In genomic region chr11:118669820-118670219, GRCm38 (mm10) we compare ENCODE assay signal across 13 mouse cellular contexts.
A peak's percentile ranks its signal among the peaks of the same experiment; 100 is the strongest.
DNase-seq lines count a peak whose midpoint lies in the region; ATAC-seq and TF ChIP-seq lines count a peak whose summit lies in the region.
"Had no signal": no experiment of that assay in that cellular context is flagged by ENCODE, and none has a peak within 500 bp of the region (broad histone marks: within the 10 kb centered on the region; RNA-seq: fewer than 3 reads in every experiment).

No protein-coding gene starts in this region.

- no peak for TF ChIP-seq CTCF in gastrocnemius, adult 2 months (IDR thresholded peaks at IDR 0.05)
- TF ChIP-seq CTCF in midbrain, postnatal 0 days (IDR thresholded peaks at IDR 0.05), result no peak

- WGBS in neural tube, embryonic 13.5 days, result 43% methylated on average over 5 of the region's 5 CpGs
- WGBS in neural tube, embryonic 15.5 days, result 45% methylated on average over 5 of the region's 5 CpGs
- WGBS in midbrain, postnatal 0 days, result 59% methylated on average over 5 of the region's 5 CpGs

- no peaks in the 10 kb centered on the region for H3K36me3 ChIP-seq in neural tube, embryonic 13.5 days
- no peaks in the 10 kb centered on the region for H3K36me3 ChIP-seq in neural tube, embryonic 15.5 days
- H3K36me3 ChIP-seq in midbrain, postnatal 0 days (ENCODE audit: insufficient read depth, low read length), result no peaks in the 10 kb centered on the region
- H3K36me3 ChIP-seq: heart, embryonic 13.5 days; kidney, embryonic 15.5 days had no signal

- intact Hi-C loops in gastrocnemius, adult 2 months (cut with DNase I), result no loop called here

- no peak overlapping the region for H3K9ac ChIP-seq in neural tube, embryonic 13.5 days
- H3K9ac ChIP-seq in neural tube, embryonic 15.5 days (replicated peaks), result no peak overlapping the region
- H3K9ac ChIP-seq in midbrain, postnatal 0 days (replicated peaks; ENCODE audit: low read length, poor library complexity, severe bottlenecking), result no peak overlapping the region
- H3K9ac ChIP-seq: heart, embryonic 13.5 days; kidney, embryonic 15.5 days had no signal

- H3K27ac ChIP-seq in neural tube, embryonic 13.5 days (replicated peaks), result peak overlapping the region; percentile 63
- no peak overlapping the region for H3K27ac ChIP-seq in neural tube, embryonic 15.5 days (replicated peaks)
- no peak overlapping the region for H3K27ac ChIP-seq in gastrocnemius, adult 2 months
- no peak overlapping the region for H3K27ac ChIP-seq in midbrain, postnatal 0 days (ENCODE audit: low read depth, low read length)
- H3K27ac ChIP-seq: heart, embryonic 13.5 days; kidney, embryonic 15.5 days; left cerebral cortex, adult 2 months had no signal

- H3K4me2 ChIP-seq in neural tube, embryonic 13.5 days, result no peak overlapping the region
- no peak overlapping the region for H3K4me2 ChIP-seq in neural tube, embryonic 15.5 days
- H3K4me2 ChIP-seq in midbrain, postnatal 0 days (ENCODE audit: low read depth, low read length, poor library complexity, severe bottlenecking), result no peak overlapping the region
- H3K4me2 ChIP-seq: heart, embryonic 13.5 days; kidney, embryonic 15.5 days had no signal

- DNase-seq in adrenal gland, postnatal 10 days, result peak; percentile 59
- DNase-seq in adrenal gland, adult 18-20 months (ENCODE audit: low spot score in 2 of 2), result no peak
- peak; percentile 50 for DNase-seq in gastrocnemius, adult 2 months
- DNase-seq in midbrain, postnatal 0 days (ENCODE audit: low spot score), result peak; percentile 64
- no peak for DNase-seq in frontal cortex, adult 2 months (ENCODE audit: extremely low spot score in 1 of 2, low spot score in 1 of 2)
- DNase-seq in layer of hippocampus, adult 11-12 months (ENCODE audit: low spot score), result no peak
- DNase-seq: B cell, adult 2 months had no signal

- 0 out of 2 replicates have a peak, but pooled peaks have one; percentile 7 for ATAC-seq in neural tube, embryonic 13.5 days (ENCODE audit: low read depth)
- no peak for ATAC-seq in neural tube, embryonic 15.5 days (ENCODE audit: low FRiP score)
- ATAC-seq in midbrain, postnatal 0 days (ENCODE audit: low FRiP score), result no peak

- H3K4me1 ChIP-seq in neural tube, embryonic 13.5 days (replicated peaks), result peaks cover 80% of the 10 kb centered on the region
- H3K4me1 ChIP-seq in neural tube, embryonic 15.5 days, result peaks cover 57% of the 10 kb centered on the region
- peaks cover 14% of the 10 kb centered on the region; the same call in 1 of the 2 replicates for H3K4me1 ChIP-seq in midbrain, postnatal 0 days (ENCODE audit: insufficient read depth, low read length)
- H3K4me1 ChIP-seq: kidney, embryonic 15.5 days had no signal

- H3K27me3 ChIP-seq in neural tube, embryonic 13.5 days, result no peaks in the 10 kb centered on the region
- no peaks in the 10 kb centered on the region for H3K27me3 ChIP-seq in neural tube, embryonic 15.5 days (replicated peaks)
- H3K27me3 ChIP-seq in midbrain, postnatal 0 days (ENCODE audit: insufficient read depth, low read length), result no peaks in the 10 kb centered on the region
- H3K27me3 ChIP-seq: kidney, embryonic 15.5 days had no signal

- no peak overlapping the region for H3K4me3 ChIP-seq in neural tube, embryonic 13.5 days
- H3K4me3 ChIP-seq in neural tube, embryonic 15.5 days (replicated peaks), result no peak overlapping the region
- no peak overlapping the region for H3K4me3 ChIP-seq in gastrocnemius, adult 2 months
- H3K4me3 ChIP-seq in midbrain, postnatal 0 days (ENCODE audit: low read depth, low read length), result no peak overlapping the region
- H3K4me3 ChIP-seq: erythroblast, embryonic 14.5 days; heart, embryonic 13.5 days; kidney, embryonic 15.5 days; left cerebral cortex, adult 2 months had no signal

- H3K9me3 ChIP-seq in neural tube, embryonic 13.5 days, result no peaks in the 10 kb centered on the region
- H3K9me3 ChIP-seq in neural tube, embryonic 15.5 days (replicated peaks), result no peaks in the 10 kb centered on the region
- H3K9me3 ChIP-seq in midbrain, postnatal 0 days (ENCODE audit: low read length), result no peaks in the 10 kb centered on the region
- H3K9me3 ChIP-seq: heart, embryonic 13.5 days; kidney, embryonic 15.5 days had no signal

Comparison
In these comparisons a context has a peak if more than half of its experiments do, and no peak if none do; other contexts are left out.
1. DNase-seq: peak in adrenal gland, postnatal 10 days (single experiment), gastrocnemius, adult 2 months (single experiment) and midbrain, postnatal 0 days (single experiment); none in adrenal gland, adult 18-20 months (0 of 2), frontal cortex, adult 2 months (0 of 2) and layer of hippocampus, adult 11-12 months (single experiment).